Mouse (Mus musculus) testis, adult 2 months (tissue): Measurements from ENCODE around the gene Erich6b.

Source experiments
- CTCF ChIP-seq: fragments of 200-500 bp; IDR thresholded peaks from 2 replicates; pipeline ENCODE4 v1.5.1; 2012; ENCODE audit warnings: low read depth, mild to moderate bottlenecking, inconsistent platforms, low read length, moderate library complexity; ENCODE audit not compliant: control insufficient read depth, insufficient read depth, insufficient replicate concordance
- POLR2A ChIP-seq: fragments of 200-500 bp; IDR thresholded peaks from 2 replicates; pipeline ENCODE4 v1.6.1; 2012; ENCODE audit warnings: low read depth, mild to moderate bottlenecking, inconsistent platforms, low read length, moderate library complexity; ENCODE audit not compliant: control insufficient read depth

DNA sequence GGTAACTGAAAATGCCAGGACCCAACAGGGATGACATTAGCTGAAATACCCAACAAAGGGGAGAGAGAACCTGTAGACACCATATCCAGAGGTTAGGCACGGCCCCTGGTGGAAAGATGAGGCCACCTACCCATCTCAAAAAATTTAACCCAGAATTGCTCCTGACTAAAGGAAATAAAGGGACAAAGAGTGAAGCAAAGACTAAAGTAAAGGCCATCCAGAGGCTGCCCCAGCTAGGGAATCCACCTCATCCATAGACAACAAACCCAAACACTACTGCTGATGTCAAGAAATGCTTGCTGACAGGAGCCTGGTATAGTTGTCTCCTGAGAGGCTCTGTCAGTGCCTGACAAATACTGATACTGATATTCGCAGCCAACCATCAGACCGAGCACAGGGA is 69.7 kb downstream of the Erich6b start:
- TF ChIP-seq CTCF (no peak), POLR2A (no peak)
